Mouse (Mus musculus) midbrain, embryonic 11.5 days (tissue): Measurements from ENCODE around the gene Mipep. TPM values are rescaled to one million over a fixed set of nuclear protein-coding genes. Genes with fewer than 3 reads are reported as not detected.

ENCODE experiments used
- ATAC-seq: fragments of 200-750 bp; cut with Nextera tagmentation; 2 replicates; pipeline ENCODE4 v1.8.0; 2017; ENCODE audit warnings: moderate TSS enrichment, moderate library complexity; ENCODE audit not compliant: low FRiP score
- DNase-seq: peaks from one replicate; pipeline ENCODE4 v3.0.0; 2015; ENCODE audit warnings: low spot score; ENCODE audit errors: missing footprints
- H3K27ac ChIP-seq: fragments of 300-500 bp; sonication (generic); 2 replicates; pipeline ENCODE4 v1.5.1; 2014; ENCODE audit warnings: low read depth, low read length
- H3K27me3 ChIP-seq: fragments of 300-500 bp; sonication (generic); 2 replicates; pipeline ENCODE4 v1.6.1; 2014; ENCODE audit warnings: mild to moderate bottlenecking, low read length, moderate library complexity, mixed read lengths; ENCODE audit not compliant: control insufficient read depth, insufficient read depth
- H3K36me3 ChIP-seq: fragments of 300-500 bp; sonication (generic); 2 replicates; pipeline ENCODE4 v1.6.1; 2014; ENCODE audit warnings: mild to moderate bottlenecking, low read length, moderate library complexity, mixed read lengths; ENCODE audit not compliant: control insufficient read depth, insufficient read depth
- H3K4me1 ChIP-seq: fragments of 300-500 bp; sonication (generic); 2 replicates; pipeline ENCODE4 v1.6.1; 2014; ENCODE audit warnings: low read length; ENCODE audit not compliant: control insufficient read depth, insufficient read depth
- H3K4me2 ChIP-seq: fragments of 300-500 bp; sonication (generic); 2 replicates; pipeline ENCODE4 v1.6.1; 2014; ENCODE audit warnings: mild to moderate bottlenecking, moderate library complexity
- H3K4me3 ChIP-seq: fragments of 300-500 bp; sonication (generic); 2 replicates; pipeline ENCODE4 v1.5.1; 2014; ENCODE audit warnings: low read depth, low read length
- H3K9ac ChIP-seq: fragments of 300-500 bp; sonication (generic); 2 replicates; pipeline ENCODE4 v1.6.1; 2014; ENCODE audit warnings: low read length
- H3K9me3 ChIP-seq: fragments of 300-500 bp; sonication (generic); 2 replicates; pipeline ENCODE4 v1.6.1; 2016; ENCODE audit warnings: low read length; ENCODE audit not compliant: control insufficient read depth
- WGBS: fragments of 180-500 bp; shearing (Covaris S2); extraction: QIAGEN DNeasy Blood & Tissue Kit; methylation state at CpG from one replicate; pipeline ENCODE4 v1.1.7; 2014; 5-methylcytosine and 5-hydroxymethylcytosine counted together
- polyA plus RNA-seq: library from polyadenylated mRNA; unstranded; fragments of >200 nt; fragmentation: Nextera tagmentation; extraction: Ambion mirVana; gene quantifications from 2 replicates; pipeline ENCODE4 v1.2.1, GENCODE M21; 2014

Gene Mipep
- polyA plus RNA-seq, 1 experiment from 2014 or later: 26.6 TPM

GRCm38 (mm10) chr14:60752892-60753800 is 31.2 kb upstream of the Mipep start:
- ATAC-seq (no peak), DNase-seq (peak; percentile 67)
- H3K4me2 ChIP-seq: no peak overlapping the region
- H3K36me3 ChIP-seq: peaks cover 41% of the 10 kb centered on the region
- WGBS: 83% methylated on average over 14 of the region's 14 CpGs
- 0 out of 2 replicates have a peak overlapping the region, but pooled peaks have one; percentile 9 for H3K27ac ChIP-seq
- H3K9ac ChIP-seq: no peak overlapping the region
- H3K9me3 ChIP-seq: no peaks in the 10 kb centered on the region
- H3K4me3 ChIP-seq: no peak overlapping the region
- H3K27me3 ChIP-seq: no peaks in the 10 kb centered on the region
- H3K4me1 ChIP-seq: no peaks in the 10 kb centered on the region; the same call in 1 of the 2 replicates

GRCm38 (mm10) chr14:60753801-60754126 is 30.6 kb upstream of the Mipep start:
- no peak overlapping the region for H3K9ac ChIP-seq
- H3K4me1 ChIP-seq: no peaks in the 10 kb centered on the region; the same call in 1 of the 2 replicates
- H3K27me3 ChIP-seq: no peaks in the 10 kb centered on the region
- no peaks in the 10 kb centered on the region for H3K9me3 ChIP-seq
- no peak overlapping the region for H3K4me2 ChIP-seq
- peaks cover 42% of the 10 kb centered on the region for H3K36me3 ChIP-seq
- H3K4me3 ChIP-seq: no peak overlapping the region
- no peak overlapping the region for H3K27ac ChIP-seq
- WGBS: 94% methylated on average over 10 of the region's 10 CpGs
- no peak for ATAC-seq
- DNase-seq: no peak

- Histone ChIP-seq H3K9ac (no peak overlapping the region), H3K9me3 (no peaks in the 10 kb centered on the region), H3K4me2 (no peak overlapping the region), H3K27me3 (no peaks in the 10 kb centered on the region), H3K27ac (no peak overlapping the region), H3K4me1 (no peaks in the 10 kb centered on the region; the same call in 1 of the 2 replicates), H3K36me3 (peaks cover 42% of the 10 kb centered on the region), H3K4me3 (no peak overlapping the region)
- DNase-seq (no peak), ATAC-seq (no peak)
- 97% methylated on average over 5 of the region's 5 CpGs for WGBS
Measured at GRCm38 (mm10) chr14:60754656-60755055, 29.7 kb upstream of the Mipep start.

GRCm38 (mm10) chr14:60756271-60756670 is 28.1 kb upstream of the Mipep start:
- 97% methylated on average over 15 of the region's 15 CpGs for WGBS
- Histone ChIP-seq H3K27ac (no peak overlapping the region), H3K9ac (no peak overlapping the region), H3K9me3 (no peaks in the 10 kb centered on the region), H3K4me3 (no peak overlapping the region), H3K27me3 (no peaks in the 10 kb centered on the region), H3K4me1 (no peaks in the 10 kb centered on the region; the same call in 1 of the 2 replicates), H3K36me3 (peaks cover 50% of the 10 kb centered on the region), H3K4me2 (no peak overlapping the region)
- ATAC-seq (no peak), DNase-seq (no peak)

- DNase-seq (no peak), ATAC-seq (no peak)
- no peak overlapping the region for H3K27ac ChIP-seq
- no peak overlapping the region for H3K9ac ChIP-seq
- H3K27me3 ChIP-seq: no peaks in the 10 kb centered on the region
- no peaks in the 10 kb centered on the region; the same call in 1 of the 2 replicates for H3K4me1 ChIP-seq
- no peak overlapping the region for H3K4me2 ChIP-seq
- no peaks in the 10 kb centered on the region for H3K9me3 ChIP-seq
- no peak overlapping the region for H3K4me3 ChIP-seq
- H3K36me3 ChIP-seq: peaks cover 51% of the 10 kb centered on the region
- 94% methylated on average over 8 of the region's 8 CpGs for WGBS
Measured at GRCm38 (mm10) chr14:60757265-60757664, 27.1 kb upstream of the Mipep start.

GRCm38 (mm10) chr14:60757722-60758121 is 26.7 kb upstream of the Mipep start:
- H3K9me3 ChIP-seq: no peaks in the 10 kb centered on the region
- 97% methylated on average over 7 of the region's 7 CpGs for WGBS
- H3K36me3 ChIP-seq: peaks cover 51% of the 10 kb centered on the region
- no peak for ATAC-seq
- no peaks in the 10 kb centered on the region; the same call in 1 of the 2 replicates for H3K4me1 ChIP-seq
- DNase-seq: no peak
- H3K27ac ChIP-seq: no peak overlapping the region
- H3K4me3 ChIP-seq: no peak overlapping the region
- no peaks in the 10 kb centered on the region for H3K27me3 ChIP-seq
- no peak overlapping the region for H3K9ac ChIP-seq
- no peak overlapping the region for H3K4me2 ChIP-seq

GRCm38 (mm10) chr14:60759097-60759496 is 25.3 kb upstream of the Mipep start:
- WGBS: 95% methylated on average over 8 of the region's 8 CpGs
- H3K36me3 ChIP-seq: peaks cover 46% of the 10 kb centered on the region
- no peak for DNase-seq

GRCm38 (mm10) chr14:60761801-60762200 is 22.6 kb upstream of the Mipep start:
- H3K4me3 ChIP-seq: no peak overlapping the region
- WGBS: 78% methylated on average over 10 of the region's 10 CpGs
- H3K4me2 ChIP-seq: no peak overlapping the region
- no peaks in the 10 kb centered on the region for H3K9me3 ChIP-seq
- no peak overlapping the region for H3K9ac ChIP-seq
- H3K4me1 ChIP-seq: no peaks in the 10 kb centered on the region
- ATAC-seq (no peak), DNase-seq (no peak)
- H3K36me3 ChIP-seq: peaks cover 31% of the 10 kb centered on the region
- no peaks in the 10 kb centered on the region for H3K27me3 ChIP-seq
- H3K27ac ChIP-seq: no peak overlapping the region

More at GRCm38 (mm10) chr14:60759097-60759496, 25.3 kb upstream of the Mipep start:
- no peaks in the 10 kb centered on the region for H3K4me1 ChIP-seq
- no peak overlapping the region for H3K4me3 ChIP-seq
- H3K27me3 ChIP-seq: no peaks in the 10 kb centered on the region
- no peak overlapping the region for H3K9ac ChIP-seq
- no peaks in the 10 kb centered on the region for H3K9me3 ChIP-seq
- ATAC-seq: no peak
- no peak overlapping the region for H3K27ac ChIP-seq
- no peak overlapping the region for H3K4me2 ChIP-seq

- H3K27ac ChIP-seq: no peak overlapping the region
- H3K4me3 ChIP-seq: no peak overlapping the region
- no peaks in the 10 kb centered on the region for H3K4me1 ChIP-seq
- no peak overlapping the region for H3K9ac ChIP-seq
- no peak for DNase-seq
- 86% methylated on average over 7 of the region's 7 CpGs for WGBS
- no peak for ATAC-seq
- no peaks in the 10 kb centered on the region for H3K27me3 ChIP-seq
- H3K9me3 ChIP-seq: no peaks in the 10 kb centered on the region
- H3K36me3 ChIP-seq: peaks cover 26% of the 10 kb centered on the region
- no peak overlapping the region for H3K4me2 ChIP-seq
Measured at GRCm38 (mm10) chr14:60762754-60763153, 21.6 kb upstream of the Mipep start.
